Mouse (Mus musculus) brain, adult 2 months (tissue): ENCODE results near the gene Pla2g12b.
A peak's percentile ranks its signal among the peaks of the same experiment; 100 is the strongest.
"Not testable (repeated sequence)": the region's sequence is repeated elsewhere in the genome, so short reads cannot be mapped to it uniquely, and the experiment has no call there.

Source experiments
- DNase-seq: peaks from one replicate; pipeline ENCODE4 v3.0.0; 2011; ENCODE audit warnings: low read depth, low spot score

The Pla2g12b gene

GRCm38 (mm10) chr10:59402899-59403792 is at the start of gene Pla2g12b:
Gene Pla2g12b (plus strand): TSS chr10:59403660.
- no peak for DNase-seq

- DNase-seq = no peak
Measured at GRCm38 (mm10) chr10:59354120-59354519, 49.3 kb upstream of the Pla2g12b start.

GRCm38 (mm10) chr10:59355020-59355419 is 48.4 kb upstream of the Pla2g12b start:
- DNase-seq = no peak

- DNase-seq = no peak
Measured at GRCm38 (mm10) chr10:59358744-59359143, 44.7 kb upstream of the Pla2g12b start.

- no peak for DNase-seq
Measured at GRCm38 (mm10) chr10:59363208-59363607, 40.3 kb upstream of the Pla2g12b start.

- no peak for DNase-seq
Measured at GRCm38 (mm10) chr10:59364551-59364950, 38.9 kb upstream of the Pla2g12b start.

GRCm38 (mm10) chr10:59365804-59366589 is 37.5 kb upstream of the Pla2g12b start:
- no peak for DNase-seq

GRCm38 (mm10) chr10:59366746-59367145 is 36.7 kb upstream of the Pla2g12b start:
- DNase-seq = no peak

GRCm38 (mm10) chr10:59367206-59367605 is 36.3 kb upstream of the Pla2g12b start:
- DNase-seq = no peak

GRCm38 (mm10) chr10:59368729-59369128 is 34.7 kb upstream of the Pla2g12b start:
- no peak for DNase-seq

- no peak for DNase-seq
Measured at GRCm38 (mm10) chr10:59369426-59369825, 34.0 kb upstream of the Pla2g12b start.

- DNase-seq = no peak
Measured at GRCm38 (mm10) chr10:59377906-59378305, 25.6 kb upstream of the Pla2g12b start.

GRCm38 (mm10) chr10:59378728-59379127 is 24.7 kb upstream of the Pla2g12b start:
- DNase-seq = no peak

GRCm38 (mm10) chr10:59379927-59380326 is 23.5 kb upstream of the Pla2g12b start:
- no peak for DNase-seq

- no peak for DNase-seq
Measured at GRCm38 (mm10) chr10:59380411-59380821, 23.0 kb upstream of the Pla2g12b start.

GRCm38 (mm10) chr10:59381563-59381962 is 21.9 kb upstream of the Pla2g12b start:
- not testable (repeated sequence) for DNase-seq

GRCm38 (mm10) chr10:59386951-59387350 is 16.5 kb upstream of the Pla2g12b start:
- peak; percentile 91 for DNase-seq

GRCm38 (mm10) chr10:59389652-59390051 is 13.8 kb upstream of the Pla2g12b start:
- DNase-seq = peak; percentile 59

- DNase-seq = no peak
Measured at GRCm38 (mm10) chr10:59391907-59392306, 11.6 kb upstream of the Pla2g12b start.

- DNase-seq = not testable (repeated sequence)
Measured at GRCm38 (mm10) chr10:59395461-59395860, 8.0 kb upstream of the Pla2g12b start, which contains the start of gene Gm10273. Gene Gm10273 (plus strand): TSS chr10:59395632.

GRCm38 (mm10) chr10:59403793-59404149 is 311 bp downstream of the Pla2g12b start:
- no peak for DNase-seq

- no peak for DNase-seq
Measured at GRCm38 (mm10) chr10:59408499-59408898, 5.0 kb downstream of the Pla2g12b start.
